Mouse (Mus musculus): Measurements from ENCODE around the gene Gm5926. TPM values are rescaled to one million over a fixed set of nuclear protein-coding genes. Genes with fewer than 3 reads are reported as not detected.
"Not testable (repeated sequence)": the region's sequence is repeated elsewhere in the genome, so short reads cannot be mapped to it uniquely, and the experiment has no call there.

Gm5926 gene
- not detected in 2 replicates for polyA plus RNA-seq (2016; fragmentation: Nextera tagmentation; extraction: Ambion mirVana)

DNA sequence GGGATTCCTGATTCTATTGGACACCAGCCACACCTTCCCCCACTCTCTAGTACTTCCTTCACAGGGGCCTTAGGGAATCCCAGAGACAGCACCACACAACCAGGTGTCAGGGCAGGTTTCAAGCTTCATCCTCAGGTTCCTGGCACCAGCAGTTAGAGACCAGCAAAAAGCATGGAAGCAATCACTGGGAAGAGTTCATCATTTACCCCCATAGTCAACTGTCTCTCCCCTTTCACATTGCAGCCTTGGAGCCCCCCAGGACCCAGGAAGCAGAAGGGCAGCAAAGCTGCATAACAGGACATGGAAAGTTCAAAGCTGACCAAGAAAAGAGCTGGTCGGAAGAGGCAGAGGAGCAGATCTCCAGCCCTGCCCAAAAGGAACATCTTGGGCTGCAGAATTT, at the start of gene Gm5926:
TSS of gene Gm5926 (plus strand) at position 301 of the 400 bp plus-strand sequence.
- H3K4me3 ChIP-seq; DNase-seq (ENCODE audit: low spot score); H3K36me3 ChIP-seq; H3K4me1 ChIP-seq; H3K27me3 ChIP-seq (ENCODE audit: low read depth, poor library complexity, severe bottlenecking); H3K27ac ChIP-seq; H3K9me3 ChIP-seq (replicated peaks): not testable (repeated sequence)
- WGBS = no CpG with 5 or more reads among the region's 1 CpGs

GRCm38 (mm10) chrX:32601008-32601407, 49.5 kb upstream of the Gm5926 start:
- WGBS = 92% methylated on average over 1 of the region's 2 CpGs

GRCm38 (mm10) chrX:32601425-32601824, 49.1 kb upstream of the Gm5926 start:
- H3K4me3 ChIP-seq; H3K27ac ChIP-seq; H3K27me3 ChIP-seq (ENCODE audit: low read depth, poor library complexity, severe bottlenecking); H3K4me1 ChIP-seq; H3K36me3 ChIP-seq; DNase-seq (ENCODE audit: low spot score): not testable (repeated sequence)
- WGBS = 87% methylated on average over 3 of the region's 3 CpGs
- peaks cover 10% of the 10 kb centered on the region; the same call in 1 of the 2 replicates for H3K9me3 ChIP-seq (replicated peaks)

More at GRCm38 (mm10) chrX:32601008-32601407, 49.5 kb upstream of the Gm5926 start:
- H3K9me3 ChIP-seq (replicated peaks) = peaks cover 10% of the 10 kb centered on the region; the same call in 1 of the 2 replicates
- H3K4me1 ChIP-seq; H3K36me3 ChIP-seq; H3K27ac ChIP-seq; H3K4me3 ChIP-seq; H3K27me3 ChIP-seq (ENCODE audit: low read depth, poor library complexity, severe bottlenecking); DNase-seq (ENCODE audit: low spot score): not testable (repeated sequence)

Other genes starting within 250 kb of the Gm5926 start
- not detected in 2 replicates for gene Btbd35f1, start 90.7 kb upstream of the Gm5926 start, polyA plus RNA-seq (2016; fragmentation: Nextera tagmentation; extraction: Ambion mirVana)
- gene Btbd35f21, start 75.4 kb downstream of the Gm5926 start, polyA plus RNA-seq (2016; fragmentation: Nextera tagmentation; extraction: Ambion mirVana) = not detected in 2 replicates
- not detected in 2 replicates for gene Btbd35f30, start 243.9 kb downstream of the Gm5926 start, polyA plus RNA-seq (2016; fragmentation: Nextera tagmentation; extraction: Ambion mirVana)

Data from limb, embryonic 10.5 days (tissue).